Mouse (Mus musculus): Measurements from ENCODE around the gene Gtf2i.

Gene Gtf2i

GRCm38 (mm10) chr5:134243661-134244436 is 70.7 kb downstream of the Gtf2i start:
- DNase-seq (ENCODE audit: low spot score in 2 of 2) = no peak

- no peak for DNase-seq (ENCODE audit: low spot score in 2 of 2)
These were observed 72.7 kb downstream of the Gtf2i start for GRCm38 (mm10) chr5:134241831-134242230.

- no peak for DNase-seq (ENCODE audit: low spot score in 2 of 2)
These were observed 76.4 kb downstream of the Gtf2i start for GRCm38 (mm10) chr5:134237936-134238760.

GRCm38 (mm10) chr5:134237508-134237907 is 77.1 kb downstream of the Gtf2i start:
- no peak for DNase-seq (ENCODE audit: low spot score in 2 of 2)

- DNase-seq (ENCODE audit: low spot score in 2 of 2) = peak; percentile 37 to 56
These were observed 77.8 kb downstream of the Gtf2i start for GRCm38 (mm10) chr5:134236796-134237195.

GRCm38 (mm10) chr5:134236241-134236640 is 78.3 kb downstream of the Gtf2i start:
- DNase-seq (ENCODE audit: low spot score in 2 of 2) = no peak

GRCm38 (mm10) chr5:134235111-134235510 is 79.4 kb downstream of the Gtf2i start:
- DNase-seq (ENCODE audit: low spot score in 2 of 2) = no peak

GRCm38 (mm10) chr5:134234205-134234604 is 80.4 kb downstream of the Gtf2i start:
- DNase-seq (ENCODE audit: low spot score in 2 of 2) = no peak

GRCm38 (mm10) chr5:134233244-134233651 is 81.3 kb downstream of the Gtf2i start:
- no peak for DNase-seq (ENCODE audit: low spot score in 2 of 2)

- peak; percentile 31 to 44 for DNase-seq (ENCODE audit: low spot score in 2 of 2)
These were observed 82.0 kb downstream of the Gtf2i start for GRCm38 (mm10) chr5:134232568-134232967.

GRCm38 (mm10) chr5:134232111-134232510 is 82.4 kb downstream of the Gtf2i start:
- peak; percentile 29 to 44 for DNase-seq (ENCODE audit: low spot score in 2 of 2)

- DNase-seq (ENCODE audit: low spot score in 2 of 2) = no peak
These were observed 83.2 kb downstream of the Gtf2i start for GRCm38 (mm10) chr5:134231376-134231775.

GRCm38 (mm10) chr5:134229391-134229790 is 85.2 kb downstream of the Gtf2i start, which contains the start of gene Ncf1:
Gene Ncf1, minus strand, starts transcription at chr5:134229625.
- DNase-seq (ENCODE audit: low spot score in 2 of 2) = peak; percentile 31 to 60

GRCm38 (mm10) chr5:134228249-134228638 is 86.3 kb downstream of the Gtf2i start:
- no peak for DNase-seq (ENCODE audit: low spot score in 2 of 2)

GRCm38 (mm10) chr5:134227574-134228248 is 86.8 kb downstream of the Gtf2i start:
- DNase-seq (ENCODE audit: low spot score in 2 of 2) = no peak

GRCm38 (mm10) chr5:134226946-134227345 is 87.6 kb downstream of the Gtf2i start:
- DNase-seq (ENCODE audit: low spot score in 2 of 2) = no peak

- no peak for DNase-seq (ENCODE audit: low spot score in 2 of 2)
These were observed 89.3 kb downstream of the Gtf2i start for GRCm38 (mm10) chr5:134225110-134225901.

- DNase-seq (ENCODE audit: low spot score in 2 of 2) = no peak
These were observed 92.8 kb downstream of the Gtf2i start for GRCm38 (mm10) chr5:134221708-134222150.

GRCm38 (mm10) chr5:134221278-134221677 is 93.3 kb downstream of the Gtf2i start:
- no peak for DNase-seq (ENCODE audit: low spot score in 2 of 2)

GRCm38 (mm10) chr5:134217900-134218299 is 96.7 kb downstream of the Gtf2i start:
- DNase-seq (ENCODE audit: low spot score in 2 of 2) = no peak

All from spleen, postnatal 14 days (tissue).